ENCODE assay signal across 31 mouse cellular contexts in the genomic region with DNA sequence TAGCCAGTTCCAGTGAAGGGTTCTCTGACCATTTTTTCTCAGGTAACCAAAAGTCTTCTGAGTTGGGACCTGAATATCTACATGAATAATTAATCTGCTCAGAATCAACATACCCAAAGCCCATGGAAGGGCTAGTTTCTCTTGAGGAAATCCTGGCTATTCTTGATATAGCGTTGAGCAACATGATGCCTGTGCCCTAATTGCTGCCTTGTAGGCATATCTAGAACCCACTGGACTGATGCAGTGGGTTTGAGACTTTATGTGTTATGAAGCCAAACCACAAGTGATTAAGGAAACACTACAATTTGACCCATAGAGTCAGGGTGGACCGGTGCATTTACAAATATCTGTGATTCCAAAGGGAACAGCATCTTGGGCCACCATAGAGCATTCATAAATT.
"Had no signal": no experiment of that assay in that cellular context is flagged by ENCODE, and none has a peak within 500 bp of the region (broad histone marks: within the 10 kb centered on the region; RNA-seq: fewer than 3 reads in every experiment).

No protein-coding gene starts in this region.

- H3K4me2 ChIP-seq: limb, embryonic 12.5 days; limb, embryonic 13.5 days; limb, embryonic 15.5 days; liver, embryonic 11.5 days; liver, embryonic 12.5 days; liver, embryonic 13.5 days; liver, embryonic 15.5 days; lung, embryonic 14.5 days; lung, embryonic 15.5 days; midbrain, embryonic 12.5 days; midbrain, embryonic 13.5 days; midbrain, embryonic 15.5 days; neural tube, embryonic 12.5 days had no signal

- H3K27ac ChIP-seq: left cerebral cortex, adult 2 months; limb, embryonic 10.5 days; limb, embryonic 12.5 days; limb, embryonic 13.5 days; limb, embryonic 15.5 days; liver, embryonic 12.5 days; liver, embryonic 13.5 days; liver, embryonic 14.5 days; liver, embryonic 15.5 days; lung, embryonic 15.5 days; macrophage; midbrain, embryonic 10.5 days; midbrain, embryonic 12.5 days; midbrain, embryonic 13.5 days; midbrain, embryonic 15.5 days; neural tube, embryonic 12.5 days had no signal

- H3K4me3 ChIP-seq: left cerebral cortex, adult 2 months; limb, embryonic 10.5 days; limb, embryonic 12.5 days; limb, embryonic 13.5 days; limb, embryonic 15.5 days; liver, embryonic 12.5 days; liver, embryonic 13.5 days; liver, embryonic 15.5 days; lung, embryonic 15.5 days; megakaryocyte, embryonic 14.5 days; midbrain, embryonic 10.5 days; midbrain, embryonic 12.5 days; midbrain, embryonic 13.5 days; midbrain, embryonic 15.5 days; myocyte; neural tube, embryonic 12.5 days had no signal

- H3K36me3 ChIP-seq: limb, embryonic 10.5 days; limb, embryonic 12.5 days; limb, embryonic 13.5 days; limb, embryonic 15.5 days; liver, embryonic 12.5 days; liver, embryonic 13.5 days; liver, embryonic 15.5 days; lung, embryonic 15.5 days; midbrain, embryonic 10.5 days; midbrain, embryonic 12.5 days; midbrain, embryonic 13.5 days; midbrain, embryonic 15.5 days; neural tube, embryonic 12.5 days had no signal

- H3K9ac ChIP-seq: limb, embryonic 12.5 days; limb, embryonic 13.5 days; limb, embryonic 15.5 days; liver, embryonic 12.5 days; liver, embryonic 13.5 days; liver, embryonic 14.5 days; liver, embryonic 15.5 days; liver, postnatal 0 days; lung, embryonic 14.5 days; lung, embryonic 15.5 days; midbrain, embryonic 12.5 days; midbrain, embryonic 13.5 days; midbrain, embryonic 15.5 days; neural tube, embryonic 12.5 days had no signal

- H3K9me3 ChIP-seq: limb, embryonic 10.5 days; limb, embryonic 12.5 days; limb, embryonic 13.5 days; limb, embryonic 15.5 days; liver, embryonic 12.5 days; liver, embryonic 13.5 days; liver, embryonic 15.5 days; lung, embryonic 15.5 days; megakaryocyte, embryonic 14.5 days; midbrain, embryonic 10.5 days; midbrain, embryonic 12.5 days; midbrain, embryonic 13.5 days; midbrain, embryonic 15.5 days; neural tube, embryonic 12.5 days had no signal

- ATAC-seq: liver, embryonic 12.5 days; liver, postnatal 0 days; lung, postnatal 0 days; midbrain, embryonic 13.5 days; midbrain, embryonic 15.5 days; midbrain, embryonic 16.5 days had no signal

- H3K4me1 ChIP-seq: limb, embryonic 10.5 days; limb, embryonic 12.5 days; limb, embryonic 13.5 days; limb, embryonic 15.5 days; liver, embryonic 13.5 days; liver, embryonic 15.5 days; lung, embryonic 15.5 days; midbrain, embryonic 10.5 days; midbrain, embryonic 12.5 days; midbrain, embryonic 13.5 days; midbrain, embryonic 15.5 days; neural tube, embryonic 12.5 days had no signal

- H3K27me3 ChIP-seq: limb, embryonic 12.5 days; limb, embryonic 13.5 days; limb, embryonic 15.5 days; liver, embryonic 12.5 days; liver, embryonic 13.5 days; liver, embryonic 15.5 days; lung, embryonic 15.5 days; megakaryocyte, embryonic 14.5 days; midbrain, embryonic 12.5 days; midbrain, embryonic 13.5 days; midbrain, embryonic 15.5 days; neural tube, embryonic 12.5 days had no signal

- DNase-seq: left cerebral cortex, postnatal 4 days; liver; liver, embryonic 13.5 days; liver, postnatal 0 days; lung, adult 18-20 months; lung, adult 2 months; lung, embryonic 14.5 days; lung, postnatal 10 days; lung, postnatal 14 days; lung, postnatal 36 days; lung, postnatal 4 days had no signal
